Mouse (Mus musculus): Measurements from ENCODE around the gene Zfp217.

- TF ChIP-seq CTCF (IDR thresholded peaks at IDR 0.05; ENCODE audit: low read depth) (no peak), EP300 (IDR thresholded peaks at IDR 0.05; ENCODE audit: low read depth) (no peak)
These were observed 45.9 kb upstream of the Zfp217 start for GRCm38 (mm10) chr2:170193850-170194249.
